Mouse (Mus musculus) E14TG2a.4 (cell line): Measurements from ENCODE around the gene Inf2.

Experiments used
- H3K27me3 ChIP-seq: 2 replicates; pipeline ENCODE4 v1.6.1; 2014; ENCODE audit warnings: low read length, control low read depth; ENCODE audit not compliant: insufficient read depth
- H3K36me3 ChIP-seq: 2 replicates; pipeline ENCODE4 v1.6.1; 2014; ENCODE audit warnings: low read length, control low read depth; ENCODE audit not compliant: insufficient read depth
- H3K4me1 ChIP-seq: replicated peaks from 2 replicates; pipeline ENCODE4 v1.6.1; 2014; ENCODE audit warnings: low read depth, low read length, control low read depth
- H3K4me3 ChIP-seq: replicated peaks from 2 replicates; pipeline ENCODE4 v1.5.1; 2014; ENCODE audit warnings: mild to moderate bottlenecking, low read length
- H3K9me3 ChIP-seq: 2 replicates; pipeline ENCODE4 v1.6.1; 2014; ENCODE audit warnings: low read length, control low read depth
- CTCF ChIP-seq: conservative IDR thresholded peaks from 2 replicates; pipeline ENCODE4 v1.5.1; 2014; ENCODE audit warnings: low read length
- NANOG ChIP-seq: IDR thresholded peaks from 2 replicates; pipeline ENCODE4 v1.6.1; 2014; ENCODE audit warnings: borderline replicate concordance, low read length, mixed read lengths
- POU5F1 ChIP-seq: IDR thresholded peaks from 2 replicates; pipeline ENCODE4 v1.6.1; 2014; ENCODE audit warnings: low read length, borderline replicate concordance

Gene Inf2

DNA sequence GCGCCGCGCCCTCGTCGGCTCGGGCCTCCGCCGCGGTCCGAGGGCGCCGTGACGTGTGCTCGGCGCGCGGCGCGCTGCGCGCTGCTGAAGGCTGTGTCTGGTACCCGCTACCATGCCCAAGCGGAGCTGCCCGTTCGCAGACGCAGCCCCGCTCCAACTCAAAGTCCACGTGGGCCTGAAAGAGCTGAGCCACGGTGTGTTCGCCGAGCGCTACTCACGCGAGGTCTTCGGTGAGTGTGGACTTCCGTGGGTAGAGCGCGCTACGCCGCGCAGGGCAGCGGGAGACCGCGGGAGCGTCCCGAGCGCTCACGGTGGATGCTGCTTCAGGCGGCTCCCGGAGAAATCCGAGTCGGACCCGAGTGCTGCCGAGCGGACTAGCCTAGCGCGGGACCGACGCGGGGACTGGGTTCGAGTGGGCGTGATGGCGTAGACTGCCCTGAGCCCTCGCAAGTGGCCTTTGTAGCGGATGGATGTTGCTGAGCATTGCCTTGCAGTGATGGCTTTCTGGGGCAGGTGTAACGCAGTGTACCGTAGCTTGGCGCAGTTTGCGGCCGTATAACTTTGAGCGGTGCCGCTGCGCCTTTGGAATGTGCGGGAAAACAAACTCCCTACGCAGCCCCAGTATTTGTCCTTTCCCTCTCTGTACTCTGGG lies 56.4 kb downstream of the Inf2 start:
- TF ChIP-seq POU5F1 = no peak
- TF ChIP-seq CTCF = no peak
- TF ChIP-seq NANOG = no peak
- H3K4me1 ChIP-seq = peaks cover 50% of the 10 kb centered on the region
- peaks cover 3% of the 10 kb centered on the region; the same call in 1 of the 2 replicates for H3K27me3 ChIP-seq
- H3K36me3 ChIP-seq = peaks cover 40% of the 10 kb centered on the region
- H3K4me3 ChIP-seq = peak overlapping the region; percentile 97
- no peaks in the 10 kb centered on the region for H3K9me3 ChIP-seq

DNA sequence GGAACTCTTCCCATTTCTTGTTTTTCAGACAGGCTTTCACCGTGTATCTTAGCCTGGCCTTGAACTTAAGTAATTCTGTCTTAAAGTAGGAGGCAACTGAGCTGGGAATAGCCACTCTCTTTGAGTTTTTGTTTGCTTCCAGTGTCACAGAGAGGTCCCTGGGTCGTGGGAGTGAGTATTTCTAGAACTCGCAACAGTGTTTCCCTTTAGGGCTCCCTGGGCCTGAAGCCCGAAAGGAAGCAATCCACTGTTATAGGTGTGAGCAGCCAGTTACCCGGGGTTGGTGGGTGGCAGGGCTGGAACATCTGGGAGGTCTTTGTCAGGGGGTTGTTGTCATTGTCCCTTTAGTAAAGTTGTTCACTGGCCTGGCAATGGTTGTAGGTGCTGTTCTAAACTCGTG lies 57.6 kb downstream of the Inf2 start:
- Histone ChIP-seq H3K4me1 (peaks cover 60% of the 10 kb centered on the region), H3K4me3 (peak overlapping the region; percentile 97), H3K27me3 (peaks cover 3% of the 10 kb centered on the region; the same call in 1 of the 2 replicates), H3K9me3 (no peaks in the 10 kb centered on the region), H3K36me3 (peaks cover 52% of the 10 kb centered on the region)
- TF ChIP-seq NANOG (no peak), POU5F1 (no peak), CTCF (no peak)

DNA sequence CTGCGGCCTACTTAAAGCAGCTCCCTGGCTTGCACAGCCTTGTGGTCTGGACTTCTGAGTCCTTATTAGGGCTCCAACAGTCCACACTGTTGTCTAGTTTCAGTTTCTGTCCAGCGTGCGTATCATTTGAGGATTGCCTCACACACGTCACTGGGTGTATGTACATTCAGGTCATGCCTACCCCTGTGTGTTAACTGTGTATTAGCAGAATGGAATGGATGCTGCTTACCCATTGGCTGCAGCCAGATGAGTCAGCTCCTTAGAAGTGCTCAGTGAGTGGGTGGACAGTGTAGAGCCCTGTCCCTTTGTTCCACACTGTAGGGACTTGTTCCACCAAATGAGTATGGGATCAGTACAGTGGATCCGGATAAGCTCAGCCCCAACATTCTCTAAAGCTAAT lies 59.5 kb downstream of the Inf2 start:
- no peak overlapping the region for H3K4me3 ChIP-seq
- H3K4me1 ChIP-seq = peaks cover 61% of the 10 kb centered on the region
- H3K36me3 ChIP-seq = peaks cover 67% of the 10 kb centered on the region
- no peaks in the 10 kb centered on the region for H3K9me3 ChIP-seq
- no peak for TF ChIP-seq POU5F1
- TF ChIP-seq CTCF = no peak
- no peak for TF ChIP-seq NANOG
- H3K27me3 ChIP-seq = no peaks in the 10 kb centered on the region

DNA sequence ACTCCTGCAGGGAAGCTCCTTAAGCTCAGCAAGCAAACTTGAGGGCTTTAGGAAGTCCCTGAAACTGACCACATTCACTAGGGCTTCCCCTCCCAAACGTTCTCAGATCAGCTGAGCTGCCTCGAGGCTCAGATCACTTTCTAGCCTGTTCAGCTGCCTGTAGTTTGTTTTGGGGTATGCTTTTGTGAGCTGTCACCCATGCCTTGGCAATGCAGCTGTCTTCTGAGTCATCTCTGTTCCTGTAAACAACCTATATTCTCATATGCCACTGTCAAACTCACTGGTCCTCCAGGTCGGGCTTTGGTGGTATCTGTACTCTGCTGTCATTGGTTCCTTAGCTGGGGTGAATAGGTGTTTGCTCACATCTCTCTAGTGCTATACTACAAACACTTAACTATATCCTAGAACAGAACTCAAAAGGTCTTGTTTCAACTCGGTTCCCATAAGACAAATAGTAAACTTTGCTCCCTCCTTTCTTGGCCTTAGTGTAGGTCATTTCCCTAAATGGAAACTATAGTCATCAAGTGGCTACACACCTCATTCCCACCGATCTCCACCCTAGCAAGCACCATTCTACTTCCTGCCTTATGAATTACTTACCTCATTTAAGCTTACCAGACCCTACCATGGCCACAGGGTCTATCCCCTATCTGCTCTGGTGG lies 63.3 kb downstream of the Inf2 start:
- no peaks in the 10 kb centered on the region for H3K9me3 ChIP-seq
- no peak overlapping the region for H3K4me3 ChIP-seq
- TF ChIP-seq NANOG (no peak), CTCF (no peak), POU5F1 (no peak)
- H3K36me3 ChIP-seq = peaks cover 95% of the 10 kb centered on the region
- peaks cover 66% of the 10 kb centered on the region for H3K4me1 ChIP-seq
- no peaks in the 10 kb centered on the region for H3K27me3 ChIP-seq

DNA sequence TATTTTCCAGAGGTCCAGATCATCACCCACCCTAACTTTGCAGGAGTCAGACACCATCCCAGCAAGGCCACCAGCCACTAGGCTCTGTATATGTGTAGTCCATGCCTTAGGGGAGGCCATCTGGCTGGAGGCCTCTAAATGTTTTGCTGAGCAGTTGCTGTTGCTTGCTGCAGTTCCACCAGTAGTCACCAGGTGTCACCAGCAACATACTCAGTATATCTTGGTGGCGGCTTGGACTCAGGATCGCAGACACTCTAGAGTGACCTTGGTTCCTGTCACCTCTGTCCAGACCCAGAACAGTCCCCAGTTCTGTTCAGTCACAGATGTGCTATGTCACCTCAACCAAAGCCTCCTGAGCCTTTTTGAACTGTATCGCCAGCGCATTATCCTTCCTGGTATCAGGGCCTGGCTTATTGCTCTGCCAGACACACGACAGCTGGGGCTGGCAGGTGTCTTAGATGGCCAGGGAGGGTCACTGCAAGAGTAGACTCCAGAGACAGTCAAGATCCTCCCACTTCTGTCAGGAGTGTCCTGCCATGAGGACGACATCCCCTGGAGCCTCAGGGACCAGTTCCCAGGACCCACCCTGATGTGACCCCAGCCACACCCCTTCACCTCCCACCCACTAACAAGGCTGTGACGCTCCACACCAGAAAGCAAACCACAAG lies 64.7 kb downstream of the Inf2 start:
- Histone ChIP-seq H3K36me3 (peaks cover 95% of the 10 kb centered on the region), H3K27me3 (no peaks in the 10 kb centered on the region), H3K4me3 (no peak overlapping the region), H3K9me3 (no peaks in the 10 kb centered on the region), H3K4me1 (peaks cover 61% of the 10 kb centered on the region)
- no peak for TF ChIP-seq NANOG
- TF ChIP-seq POU5F1 = no peak
- TF ChIP-seq CTCF = peak; percentile 97

DNA sequence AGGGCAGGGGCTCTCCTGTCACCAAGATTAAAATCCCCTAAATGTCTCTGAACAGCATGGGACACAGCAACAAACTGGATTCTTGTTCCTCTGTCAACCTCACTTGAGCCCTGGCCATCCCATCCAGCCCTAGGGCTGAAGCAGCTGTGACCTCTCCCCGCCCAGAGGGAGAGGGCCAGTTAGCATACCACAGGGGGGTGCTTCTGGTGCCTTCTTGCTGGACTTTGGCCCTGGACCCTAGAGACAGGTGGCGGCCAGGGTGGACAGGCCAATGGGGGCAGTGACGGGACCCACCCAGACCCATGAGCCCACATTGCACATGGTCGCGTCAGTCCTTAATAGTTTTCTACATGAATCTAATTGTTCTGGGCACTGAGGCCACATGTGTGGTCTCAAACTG lies 65.5 kb downstream of the Inf2 start:
- peaks cover 59% of the 10 kb centered on the region for H3K4me1 ChIP-seq
- H3K9me3 ChIP-seq = no peaks in the 10 kb centered on the region
- 0 out of 2 replicates have a peak overlapping the region, but pooled peaks have one; percentile 0 for H3K4me3 ChIP-seq
- H3K36me3 ChIP-seq = peaks cover 95% of the 10 kb centered on the region
- TF ChIP-seq CTCF (no peak), NANOG (no peak), POU5F1 (no peak)
- no peaks in the 10 kb centered on the region for H3K27me3 ChIP-seq

DNA sequence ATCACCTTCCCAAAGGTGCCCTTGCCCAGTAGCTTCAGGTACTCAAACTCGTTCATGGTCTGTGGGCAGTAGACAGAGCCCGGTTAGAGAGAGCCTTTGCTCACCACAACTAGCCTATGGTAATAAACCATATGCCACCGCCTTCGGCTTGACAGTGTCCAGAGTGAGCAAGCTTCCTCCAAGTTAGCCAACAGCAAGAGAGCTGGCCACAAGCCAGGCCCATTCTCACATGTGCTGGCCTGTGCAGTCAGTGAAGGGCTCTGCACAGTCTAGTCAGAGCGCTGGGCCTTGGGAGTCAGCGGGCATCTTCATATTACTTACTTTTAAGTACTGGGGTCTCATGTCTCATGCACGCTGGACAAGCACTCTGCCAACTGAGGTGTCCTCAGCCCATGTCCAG lies 70.0 kb downstream of the Inf2 start:
- peaks cover 88% of the 10 kb centered on the region for H3K36me3 ChIP-seq
- H3K27me3 ChIP-seq = no peaks in the 10 kb centered on the region
- H3K4me1 ChIP-seq = peaks cover 68% of the 10 kb centered on the region
- no peaks in the 10 kb centered on the region for H3K9me3 ChIP-seq
- TF ChIP-seq POU5F1 = no peak
- TF ChIP-seq NANOG = no peak
- TF ChIP-seq CTCF = no peak
- no peak overlapping the region for H3K4me3 ChIP-seq

DNA sequence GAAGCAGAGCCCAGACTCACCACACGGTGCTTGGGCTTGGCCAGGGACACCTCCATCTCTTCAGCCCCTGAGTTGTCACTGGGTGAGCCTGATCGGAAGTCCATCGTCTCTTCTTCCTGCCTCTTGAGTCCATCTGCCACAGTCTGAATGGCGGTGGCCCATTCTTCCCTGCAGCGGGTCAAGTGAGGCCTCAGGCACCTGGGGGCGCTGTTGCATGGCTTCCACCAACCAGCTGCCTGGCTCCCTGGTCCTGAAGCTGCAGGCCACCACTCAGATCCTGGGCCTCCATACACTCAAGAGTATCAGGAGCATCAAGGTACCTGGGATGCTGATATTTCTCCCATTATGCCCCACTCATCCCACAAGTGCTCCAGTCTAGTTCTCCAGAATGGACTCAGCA lies 70.5 kb downstream of the Inf2 start:
- no peak overlapping the region for H3K4me3 ChIP-seq
- peaks cover 68% of the 10 kb centered on the region for H3K4me1 ChIP-seq
- TF ChIP-seq NANOG = no peak
- TF ChIP-seq POU5F1 = no peak
- peak; percentile 44; the same call in 1 of the 2 replicates for TF ChIP-seq CTCF
- no peaks in the 10 kb centered on the region for H3K27me3 ChIP-seq
- H3K36me3 ChIP-seq = peaks cover 84% of the 10 kb centered on the region
- H3K9me3 ChIP-seq = no peaks in the 10 kb centered on the region
